Mouse (Mus musculus) CH12.LX (cell line): ENCODE results near the gene Ecsit.

ENCODE experiments used
- CTCF ChIP-seq, 2 experiments: IDR thresholded peaks in 1 of 2; conservative IDR thresholded peaks in 1 of 2; 2 replicates each; pipeline ENCODE4 v1.5.1; 2011 to 2012; ENCODE audit warnings: low read depth in 2 of 2, low read length in 2 of 2, improper control_type of control experiment in 1 of 2, inconsistent platforms in 1 of 2, mild to moderate bottlenecking in 1 of 2, moderate library complexity in 1 of 2
- E2F4 ChIP-seq: IDR thresholded peaks from 2 replicates; pipeline ENCODE4 v1.6.1; 2011; ENCODE audit warnings: low read depth, low read length, improper control_type of control experiment; ENCODE audit not compliant: insufficient replicate concordance
- EP300 ChIP-seq: IDR thresholded peaks from 2 replicates; pipeline ENCODE4 v1.6.1; 2011; ENCODE audit warnings: low read length, improper control_type of control experiment
- GABPA ChIP-seq: IDR thresholded peaks from 2 replicates; pipeline ENCODE4 v1.6.1; 2012; ENCODE audit warnings: low read depth, low read length, improper control_type of control experiment, inconsistent platforms; ENCODE audit not compliant: insufficient replicate concordance
- HCFC1 ChIP-seq: IDR thresholded peaks from 2 replicates; pipeline ENCODE4 v1.6.1; 2012; ENCODE audit warnings: low read depth, mild to moderate bottlenecking, inconsistent platforms, low read length, improper control_type of control experiment
- JUND ChIP-seq: conservative IDR thresholded peaks from 2 replicates; pipeline ENCODE4 v1.6.1; 2011; ENCODE audit warnings: low read depth, low read length, improper control_type of control experiment
- MAZ ChIP-seq: IDR thresholded peaks from 2 replicates; pipeline ENCODE4 v1.6.1; 2012; ENCODE audit warnings: low read depth, mild to moderate bottlenecking, inconsistent platforms, low read length, improper control_type of control experiment, moderate library complexity
- MXI1 ChIP-seq: IDR thresholded peaks from 2 replicates; pipeline ENCODE4 v1.6.1; 2011; ENCODE audit warnings: mild to moderate bottlenecking, low read depth, low read length, improper control_type of control experiment
- NELFE ChIP-seq: IDR thresholded peaks from 2 replicates; pipeline ENCODE4 v1.6.1; 2011; ENCODE audit warnings: low read depth, low read length, improper control_type of control experiment
- POLR2A ChIP-seq: IDR thresholded peaks from 2 replicates; pipeline ENCODE4 v1.6.1; 2011; ENCODE audit warnings: low read depth, mild to moderate bottlenecking, improper control_type of control experiment, low read length
- SMC3 ChIP-seq: IDR thresholded peaks from 2 replicates; pipeline ENCODE4 v1.6.1; 2011; ENCODE audit warnings: low read depth, low read length, improper control_type of control experiment
- TBP ChIP-seq: conservative IDR thresholded peaks from 2 replicates; pipeline ENCODE4 v1.6.1; 2011; ENCODE audit warnings: low read depth, low read length, improper control_type of control experiment
- UBTF ChIP-seq: IDR thresholded peaks from 2 replicates; pipeline ENCODE4 v1.6.1; 2012; ENCODE audit warnings: low read depth, mild to moderate bottlenecking, inconsistent platforms, low read length, improper control_type of control experiment, moderate library complexity

- TF ChIP-seq POLR2A: no peak
- TF ChIP-seq EP300: no peak
- TF ChIP-seq CTCF (conservative IDR thresholded peaks at IDR 0.05 in 1 of 2, IDR thresholded peaks at IDR 0.05 in 1 of 2; ENCODE audit: low read depth in 2 of 2, low read length in 2 of 2): no peak
- no peak for TF ChIP-seq UBTF
- TF ChIP-seq GABPA: no peak
- no peak for TF ChIP-seq MAZ
- no peak for TF ChIP-seq TBP
- no peak for TF ChIP-seq E2F4
- no peak for TF ChIP-seq HCFC1
- no peak for TF ChIP-seq MXI1
- TF ChIP-seq SMC3: no peak
- no peak for TF ChIP-seq JUND
- no peak for TF ChIP-seq NELFE
These were observed 43.4 kb downstream of the Ecsit start for GRCm38 (mm10) chr9:22041832-22042231.
